Mouse (Mus musculus): ENCODE results near the gene Vps52. TPM values are rescaled to one million over a fixed set of nuclear protein-coding genes. Genes with fewer than 3 reads are reported as not detected.

Vps52 gene
- total RNA-seq, 2 experiments from 2014 or later, result 84.3 to 92.5 TPM

GRCm38 (mm10) chr17:33915671-33916250, 39.9 kb upstream of the Vps52 start, which contains the start of the genes Tapbp and Zbtb22:
Gene Tapbp (plus strand): TSS chr17:33915899.
Gene Zbtb22 (plus strand): TSS chr17:33915904.
- DNase-seq (ENCODE audit: low spot score in 2 of 2), result peak; percentile 94 to 97
- H3K4me3 ChIP-seq, result peak within 1 kb of the TSS; percentile 59
- H3K27ac ChIP-seq, result peak within 1 kb of the TSS; percentile 63
- TF ChIP-seq CTCF (conservative IDR thresholded peaks at IDR 0.05), result no peak

GRCm38 (mm10) chr17:33916294-33916693, 39.3 kb upstream of the Vps52 start:
- no peak for TF ChIP-seq CTCF (conservative IDR thresholded peaks at IDR 0.05)
- no peak for DNase-seq (ENCODE audit: low spot score in 2 of 2)
- H3K4me3 ChIP-seq, result peak overlapping the region; percentile 59
- H3K27ac ChIP-seq, result peak overlapping the region; percentile 63

- Histone ChIP-seq H3K4me3 (peak overlapping the region; percentile 59), H3K27ac (no peak overlapping the region)
- TF ChIP-seq CTCF (conservative IDR thresholded peaks at IDR 0.05), result no peak
- DNase-seq (ENCODE audit: low spot score in 2 of 2), result no peak
Measured at GRCm38 (mm10) chr17:33916847-33917655, 38.6 kb upstream of the Vps52 start.

GRCm38 (mm10) chr17:33917656-33918292, 37.8 kb upstream of the Vps52 start:
- TF ChIP-seq CTCF (conservative IDR thresholded peaks at IDR 0.05), result no peak
- DNase-seq (ENCODE audit: low spot score in 2 of 2), result no peak
- no peak overlapping the region for H3K4me3 ChIP-seq
- no peak overlapping the region for H3K27ac ChIP-seq

- peak overlapping the region; percentile 78; the same call in 1 of the 2 replicates for H3K4me3 ChIP-seq
- DNase-seq (ENCODE audit: low spot score in 2 of 2), result no peak
- peak overlapping the region; percentile 83 for H3K27ac ChIP-seq
- no peak for TF ChIP-seq CTCF (conservative IDR thresholded peaks at IDR 0.05)
Measured at GRCm38 (mm10) chr17:33918293-33919203, 37.1 kb upstream of the Vps52 start.

GRCm38 (mm10) chr17:33919351-33920281, 36.0 kb upstream of the Vps52 start:
- peak overlapping the region; percentile 78 for H3K4me3 ChIP-seq
- DNase-seq (ENCODE audit: low spot score in 2 of 2), result peak in 1 of 2 experiments; percentile 55
- peak overlapping the region; percentile 83 for H3K27ac ChIP-seq

GRCm38 (mm10) chr17:33920282-33921097, 35.1 kb upstream of the Vps52 start:
- Histone ChIP-seq H3K4me3 (peak overlapping the region; percentile 78), H3K27ac (peak overlapping the region; percentile 83)
- peak; percentile 75 for DNase-seq (ENCODE audit: low spot score in 2 of 2)
- TF ChIP-seq CTCF (conservative IDR thresholded peaks at IDR 0.05), result peak; percentile 89

More at GRCm38 (mm10) chr17:33919351-33920281, 36.0 kb upstream of the Vps52 start:
- TF ChIP-seq CTCF (conservative IDR thresholded peaks at IDR 0.05), result peak; percentile 50

GRCm38 (mm10) chr17:33921361-33921760, 34.3 kb upstream of the Vps52 start:
- H3K4me3 ChIP-seq, result no peak overlapping the region
- H3K27ac ChIP-seq, result no peak overlapping the region
- TF ChIP-seq CTCF (conservative IDR thresholded peaks at IDR 0.05), result no peak
- no peak for DNase-seq (ENCODE audit: low spot score in 2 of 2)

GRCm38 (mm10) chr17:33924577-33925283, 30.9 kb upstream of the Vps52 start:
- no peak for DNase-seq (ENCODE audit: low spot score in 2 of 2)
- peak; percentile 56 for TF ChIP-seq CTCF (conservative IDR thresholded peaks at IDR 0.05)
- Histone ChIP-seq H3K27ac (no peak overlapping the region), H3K4me3 (no peak overlapping the region)

Data from layer of hippocampus, adult 2 months (tissue).